ENCODE assay signal across 23 mouse cellular contexts in genomic region chr2:13514949-13515348, GRCm38 (mm10). TPM values are rescaled to one million over a fixed set of nuclear protein-coding genes. Genes with fewer than 3 reads are reported as not detected.
DNase-seq lines count a peak whose midpoint lies in the region; ATAC-seq lines count a peak whose summit lies in the region.
"Had no signal": no experiment of that assay in that cellular context is flagged by ENCODE, and none has a peak within 500 bp of the region (broad histone marks: within the 10 kb centered on the region; RNA-seq: fewer than 3 reads in every experiment).

No protein-coding gene starts in this region.

- no peaks in the 10 kb centered on the region for H3K9me3 ChIP-seq in heart, embryonic 12.5 days (replicated peaks)
- H3K9me3 ChIP-seq in liver, embryonic 13.5 days (replicated peaks), result no peaks in the 10 kb centered on the region
- no peaks in the 10 kb centered on the region for H3K9me3 ChIP-seq in liver, embryonic 11.5 days (ENCODE audit: control insufficient read depth, low read length)
- H3K9me3 ChIP-seq in embryonic facial prominence, embryonic 10.5 days, result no peaks in the 10 kb centered on the region
- H3K9me3 ChIP-seq in intestine, embryonic 15.5 days, result no peaks in the 10 kb centered on the region
- H3K9me3 ChIP-seq: embryonic facial prominence, embryonic 15.5 days; forebrain, embryonic 15.5 days; hindbrain, embryonic 13.5 days had no signal

- H3K4me3 ChIP-seq in heart, embryonic 12.5 days, result no peak overlapping the region
- no peak overlapping the region for H3K4me3 ChIP-seq in liver, embryonic 13.5 days (replicated peaks)
- no peak overlapping the region for H3K4me3 ChIP-seq in liver, embryonic 11.5 days (ENCODE audit: low read depth, low read length)
- H3K4me3 ChIP-seq in embryonic facial prominence, embryonic 10.5 days, result no peak overlapping the region
- no peak overlapping the region for H3K4me3 ChIP-seq in intestine, embryonic 15.5 days (replicated peaks)
- H3K4me3 ChIP-seq: embryonic facial prominence, embryonic 15.5 days; erythroblast, embryonic 14.5 days; forebrain, embryonic 15.5 days; heart, adult 2 months; hindbrain, embryonic 13.5 days had no signal

- H3K4me2 ChIP-seq in heart, embryonic 12.5 days, result no peak overlapping the region
- no peak overlapping the region for H3K4me2 ChIP-seq in liver, embryonic 13.5 days
- no peak overlapping the region for H3K4me2 ChIP-seq in liver, embryonic 11.5 days
- no peak overlapping the region for H3K4me2 ChIP-seq in intestine, embryonic 15.5 days (replicated peaks)
- H3K4me2 ChIP-seq: embryonic facial prominence, embryonic 15.5 days; forebrain, embryonic 15.5 days; hindbrain, embryonic 13.5 days had no signal

- WGBS in heart, embryonic 12.5 days, result 54% methylated on average over 4 of the region's 4 CpGs
- 62% methylated on average over 4 of the region's 4 CpGs for WGBS in liver, embryonic 13.5 days (ENCODE audit: insufficient replicate concordance)
- WGBS in liver, embryonic 11.5 days, result 59% methylated on average over 4 of the region's 4 CpGs
- whole genome bisulfite sequencing in embryonic facial prominence, embryonic 10.5 days, result 52% methylated on average over 4 of the region's 4 CpGs
- WGBS in intestine, embryonic 15.5 days, result 48% methylated on average over 4 of the region's 4 CpGs

- H3K4me1 ChIP-seq in heart, embryonic 12.5 days (replicated peaks), result no peaks in the 10 kb centered on the region
- H3K4me1 ChIP-seq in liver, embryonic 13.5 days (replicated peaks), result no peaks in the 10 kb centered on the region
- H3K4me1 ChIP-seq in liver, embryonic 11.5 days (replicated peaks; ENCODE audit: control insufficient read depth, insufficient read depth, low read length), result no peaks in the 10 kb centered on the region
- 0 out of 2 replicates have a peak, but pooled peaks cover 3% of the 10 kb centered on the region for H3K4me1 ChIP-seq in embryonic facial prominence, embryonic 10.5 days
- H3K4me1 ChIP-seq in intestine, embryonic 15.5 days (replicated peaks), result no peaks in the 10 kb centered on the region; the same call in 1 of the 2 replicates
- H3K4me1 ChIP-seq: embryonic facial prominence, embryonic 15.5 days; forebrain, embryonic 15.5 days; hindbrain, embryonic 13.5 days had no signal

- H3K9ac ChIP-seq in heart, embryonic 12.5 days, result no peak overlapping the region
- no peak overlapping the region for H3K9ac ChIP-seq in liver, embryonic 13.5 days
- no peak overlapping the region for H3K9ac ChIP-seq in liver, embryonic 11.5 days (ENCODE audit: low read depth, low read length)
- no peak overlapping the region for H3K9ac ChIP-seq in intestine, embryonic 15.5 days
- H3K9ac ChIP-seq: embryonic facial prominence, embryonic 15.5 days; forebrain, embryonic 15.5 days; hindbrain, embryonic 13.5 days had no signal

- ATAC-seq in heart, embryonic 12.5 days (ENCODE audit: insufficient number of reproducible peaks, low FRiP score), result peak; percentile 29; the same call in 1 of the 2 replicates
- ATAC-seq in liver, embryonic 13.5 days (ENCODE audit: low read depth), result 0 out of 2 replicates have a peak, but pooled peaks have one; percentile 23
- ATAC-seq in liver, embryonic 11.5 days (replicated peaks; ENCODE audit: low FRiP score), result no peak
- ATAC-seq in intestine, embryonic 15.5 days, result peak; percentile 86
- ATAC-seq: activated CD4-positive, CD25-positive, alpha-beta regulatory T cell, adult 4 months; forebrain, embryonic 15.5 days; hindbrain, postnatal 0 days; Patski had no signal

- peaks cover 16% of the 10 kb centered on the region; the same call in 1 of the 2 replicates for H3K36me3 ChIP-seq in heart, embryonic 12.5 days
- H3K36me3 ChIP-seq in liver, embryonic 13.5 days, result no peaks in the 10 kb centered on the region
- H3K36me3 ChIP-seq in liver, embryonic 11.5 days (ENCODE audit: control insufficient read depth, insufficient read depth, low read length), result no peaks in the 10 kb centered on the region
- H3K36me3 ChIP-seq in embryonic facial prominence, embryonic 10.5 days (replicated peaks), result peaks cover 6% of the 10 kb centered on the region; the same call in 1 of the 2 replicates
- H3K36me3 ChIP-seq in intestine, embryonic 15.5 days, result no peaks in the 10 kb centered on the region

- H3K27me3 ChIP-seq in heart, embryonic 12.5 days (replicated peaks), result no peaks in the 10 kb centered on the region
- H3K27me3 ChIP-seq in liver, embryonic 13.5 days, result no peaks in the 10 kb centered on the region
- H3K27me3 ChIP-seq in liver, embryonic 11.5 days (replicated peaks; ENCODE audit: control insufficient read depth, insufficient read depth, low read length), result no peaks in the 10 kb centered on the region
- no peaks in the 10 kb centered on the region for H3K27me3 ChIP-seq in embryonic facial prominence, embryonic 10.5 days (replicated peaks; ENCODE audit: low read depth, poor library complexity, severe bottlenecking)
- H3K27me3 ChIP-seq in intestine, embryonic 15.5 days (replicated peaks), result no peaks in the 10 kb centered on the region
- H3K27me3 ChIP-seq: CH12.LX; embryonic facial prominence, embryonic 15.5 days; forebrain, embryonic 15.5 days; hindbrain, embryonic 13.5 days; Patski had no signal

- H3K27ac ChIP-seq in heart, embryonic 12.5 days (ENCODE audit: poor library complexity, severe bottlenecking), result no peak overlapping the region
- no peak overlapping the region for H3K27ac ChIP-seq in liver, embryonic 13.5 days
- no peak overlapping the region for H3K27ac ChIP-seq in liver, embryonic 11.5 days (ENCODE audit: low read depth, low read length)
- H3K27ac ChIP-seq in embryonic facial prominence, embryonic 10.5 days (replicated peaks), result 0 out of 2 replicates have a peak overlapping the region, but pooled peaks have one; percentile 14
- no peak overlapping the region for H3K27ac ChIP-seq in intestine, embryonic 15.5 days
- H3K27ac ChIP-seq: embryonic facial prominence, embryonic 15.5 days; forebrain, embryonic 15.5 days; heart, adult 2 months; hindbrain, embryonic 13.5 days; hindbrain, postnatal 0 days had no signal

- DNase-seq in heart, adult 8-10 months (ENCODE audit: low spot score), result no peak
- DNase-seq in liver, embryonic 13.5 days, result no peak
- no peak for DNase-seq in liver, embryonic 11.5 days (ENCODE audit: low spot score)
- no peak for DNase-seq in embryonic facial prominence, embryonic 10.5 days (ENCODE audit: low spot score)
- DNase-seq in adrenal gland, adult (ENCODE audit: inconsistent age in 2 of 2, low spot score in 1 of 2), result no peak
- no peak for DNase-seq in layer of hippocampus, postnatal 14 days (ENCODE audit: low spot score in 2 of 2)
- DNase-seq: adrenal gland, adult 2 months; adrenal gland, postnatal 25 days; cerebellum, adult 2 months; cerebellum, postnatal 10 days; gastrocnemius, postnatal 10 days; heart, adult 2 months; kidney, adult 11 months had no signal

RNA-seq across cellular contexts. Expression of gene Cubn, which starts 23.3 kb away (rescaled TPM):
- polyA plus RNA-seq in heart, embryonic 12.5 days (2016; fragmentation: Nextera tagmentation; extraction: Ambion mirVana), result 0.57 and 0.59 TPM in 2 replicates
- 1 to 10 TPM in 2 of 4 experiments, under 1 TPM in 2; 0.95 to 1.4 (median 1.1) TPM for total RNA-seq in heart, adult 8-10 months (2022)
- polyA plus RNA-seq in liver, embryonic 13.5 days (2015; fragmentation: Nextera tagmentation; extraction: Ambion mirVana), result 0.03 and 0.06 TPM in 2 replicates
- polyA plus RNA-seq in liver, embryonic 11.5 days (2014; fragmentation: Nextera tagmentation; extraction: Ambion mirVana), result 0.14 and 0.15 TPM in 2 replicates
- 0.11 and 0.14 TPM in 2 replicates for polyA plus RNA-seq in embryonic facial prominence, embryonic 10.5 days (2016; fragmentation: Nextera tagmentation; extraction: Ambion mirVana)
- polyA plus RNA-seq in intestine, embryonic 15.5 days (2015; fragmentation: Nextera tagmentation; extraction: Ambion mirVana), result 7.3 and 8.9 TPM in 2 replicates
- total RNA-seq in layer of hippocampus, postnatal 14 days (2021), result under 1 TPM; 0.25 to 0.29 TPM
- polyA plus RNA-seq: erythroblast, embryonic 14.5 days had no signal

RNA-seq across cellular contexts. Expression of gene Trdmt1, which starts 29.5 kb away (rescaled TPM):
- 7.4 and 8.2 TPM in 2 replicates for polyA plus RNA-seq in heart, embryonic 12.5 days (2016; fragmentation: Nextera tagmentation; extraction: Ambion mirVana)
- 1 to 10 TPM; 6.3 to 8.9 (median 7.5) TPM for total RNA-seq in heart, adult 8-10 months (2022)
- polyA plus RNA-seq in liver, embryonic 13.5 days (2015; fragmentation: Nextera tagmentation; extraction: Ambion mirVana), result 4.8 and 5.3 TPM in 2 replicates
- polyA plus RNA-seq in liver, embryonic 11.5 days (2014; fragmentation: Nextera tagmentation; extraction: Ambion mirVana), result 10.2 and 13.4 TPM in 2 replicates
- 7.5 TPM in 2 replicates for polyA plus RNA-seq in embryonic facial prominence, embryonic 10.5 days (2016; fragmentation: Nextera tagmentation; extraction: Ambion mirVana)
- 8.1 and 10.0 TPM in 2 replicates for polyA plus RNA-seq in intestine, embryonic 15.5 days (2015; fragmentation: Nextera tagmentation; extraction: Ambion mirVana)
- 1 to 10 TPM; 4.4 to 5.9 TPM for total RNA-seq in layer of hippocampus, postnatal 14 days (2021)

RNA-seq across cellular contexts. Expression of gene Vim, which starts 58.8 kb away (rescaled TPM):
- 912 and 971 TPM in 2 replicates for polyA plus RNA-seq in heart, embryonic 12.5 days (2016; fragmentation: Nextera tagmentation; extraction: Ambion mirVana)
- 100 to 1,000 TPM; 214 to 291 (median 257) TPM for total RNA-seq in heart, adult 8-10 months (2022)
- polyA plus RNA-seq in liver, embryonic 13.5 days (2015; fragmentation: Nextera tagmentation; extraction: Ambion mirVana), result 95.1 and 97.9 TPM in 2 replicates
- polyA plus RNA-seq in liver, embryonic 11.5 days (2014; fragmentation: Nextera tagmentation; extraction: Ambion mirVana), result 222 and 235 TPM in 2 replicates
- 433 and 466 TPM in 2 replicates for polyA plus RNA-seq in embryonic facial prominence, embryonic 10.5 days (2016; fragmentation: Nextera tagmentation; extraction: Ambion mirVana)
- polyA plus RNA-seq in intestine, embryonic 15.5 days (2015; fragmentation: Nextera tagmentation; extraction: Ambion mirVana), result 442 and 454 TPM in 2 replicates
- total RNA-seq in layer of hippocampus, postnatal 14 days (2021), result 100 to 1,000 TPM in 1 of 2 experiments, 10 to 100 TPM in 1; 81.1 to 121 TPM
